Mouse (Mus musculus) embryonic facial prominence, embryonic 10.5 days (tissue): Measurements from ENCODE around the gene Olfr65. TPM values are rescaled to one million over a fixed set of nuclear protein-coding genes. Genes with fewer than 3 reads are reported as not detected.

Source experiments
- DNase-seq: peaks from one replicate; pipeline ENCODE4 v3.0.0-alpha.2; 2017; ENCODE audit warnings: low spot score
- H3K27ac ChIP-seq: fragments of 300-500 bp; sonication (generic); replicated peaks from 2 replicates; pipeline ENCODE4 v1.5.1; 2016; ENCODE audit warnings: mild to moderate bottlenecking
- H3K27me3 ChIP-seq: fragments of 300-500 bp; sonication (generic); replicated peaks from 2 replicates; pipeline ENCODE4 v1.6.1; 2016; ENCODE audit warnings: low read depth, mild to moderate bottlenecking; ENCODE audit not compliant: poor library complexity, severe bottlenecking
- H3K36me3 ChIP-seq: fragments of 300-500 bp; sonication (generic); replicated peaks from 2 replicates; pipeline ENCODE4 v1.6.1; 2016; ENCODE audit warnings: mild to moderate bottlenecking, moderate library complexity
- H3K4me1 ChIP-seq: fragments of 300-500 bp; sonication (generic); 2 replicates; pipeline ENCODE4 v1.6.1; 2016
- H3K4me3 ChIP-seq: fragments of 300-500 bp; sonication (generic); 2 replicates; pipeline ENCODE4 v1.5.1; 2016; ENCODE audit warnings: mild to moderate bottlenecking, moderate library complexity
- H3K9me3 ChIP-seq: fragments of 300-500 bp; sonication (generic); 2 replicates; pipeline ENCODE4 v1.6.1; 2016; ENCODE audit warnings: mild to moderate bottlenecking
- WGBS: fragments of 180-500 bp; shearing (Covaris S2); methylation state at CpG from one replicate; pipeline ENCODE4 v1.1.7; 2016; 5-methylcytosine and 5-hydroxymethylcytosine counted together
- polyA plus RNA-seq: library from polyadenylated mRNA; unstranded; fragments of >200 nt; fragmentation: Nextera tagmentation; extraction: Ambion mirVana; gene quantifications from 2 replicates; pipeline ENCODE4 v1.2.1, GENCODE M21; 2016

Olfr65 gene
- polyA plus RNA-seq, 1 experiment from 2014 or later, result not detected

DNA sequence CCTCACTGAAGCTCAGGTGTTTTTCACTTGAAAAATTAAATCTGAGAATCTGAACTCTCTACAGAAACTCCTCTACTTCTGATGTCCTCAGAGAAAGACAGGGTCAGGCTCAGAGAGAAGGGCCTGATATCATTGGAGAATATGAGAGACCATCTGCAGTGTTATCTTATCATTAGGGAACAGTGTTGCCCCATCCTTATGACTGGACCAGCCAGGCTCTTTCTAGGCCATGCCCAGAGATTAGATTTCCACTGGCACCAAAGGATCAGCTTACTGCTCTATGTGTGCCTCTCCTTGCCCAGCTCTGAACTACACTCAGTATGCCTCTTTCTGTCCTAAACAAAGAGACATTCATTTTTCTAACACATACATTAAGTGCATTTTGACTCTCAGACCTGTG, 12.1 kb downstream of the Olfr65 start:
- H3K9me3 ChIP-seq, result no peaks in the 10 kb centered on the region
- H3K4me3 ChIP-seq, result no peak overlapping the region
- H3K27ac ChIP-seq, result no peak overlapping the region
- no peaks in the 10 kb centered on the region for H3K4me1 ChIP-seq
- H3K27me3 ChIP-seq, result no peaks in the 10 kb centered on the region
- H3K36me3 ChIP-seq, result no peaks in the 10 kb centered on the region
- DNase-seq, result no peak

DNA sequence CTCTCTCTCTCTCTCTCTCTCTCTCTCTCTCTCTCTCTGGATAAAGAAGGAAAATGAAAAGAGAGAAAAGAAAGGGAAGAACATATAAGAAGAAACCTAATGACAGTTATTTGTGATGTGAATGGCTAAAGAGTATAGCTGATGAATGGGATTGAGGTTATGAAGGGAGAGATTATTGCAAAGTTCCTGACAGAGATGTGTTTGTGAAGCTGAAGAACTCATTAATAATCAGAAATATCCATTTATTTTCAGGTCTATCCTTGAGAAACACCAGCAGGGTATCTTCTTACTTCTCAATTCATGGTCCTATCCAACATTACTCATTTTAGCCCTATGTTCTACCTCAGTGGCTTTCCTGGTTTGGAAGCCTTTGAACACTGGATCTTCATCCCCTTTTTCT, 25.2 kb downstream of the Olfr65 start, which contains the start of gene Olfr631:
Olfr631 (plus strand) TSS at position 301 of the 400 bp plus-strand sequence.
- no peaks in the 10 kb centered on the region for H3K27me3 ChIP-seq

DNA sequence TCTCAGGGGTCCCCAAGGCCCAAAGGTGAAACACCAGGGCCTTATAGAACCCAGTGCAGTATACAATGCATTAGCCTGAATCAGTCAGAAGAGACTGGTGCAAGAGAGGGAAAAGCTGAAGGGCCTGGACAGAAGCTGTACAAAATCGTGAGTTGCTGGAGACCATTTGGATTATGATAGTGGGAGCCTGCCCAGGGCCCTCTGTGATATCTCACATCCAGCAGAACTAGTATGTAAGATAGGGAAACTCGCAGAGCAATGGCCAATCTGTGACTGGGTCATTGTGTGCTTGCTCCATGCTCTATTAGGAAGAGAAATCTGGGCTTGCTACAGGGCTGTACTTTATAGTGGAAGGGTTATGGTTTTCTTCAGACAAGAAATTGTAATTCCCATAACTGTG, 31.0 kb downstream of the Olfr65 start, which contains the start of gene Olfr632:
Olfr632 (plus strand) TSS at position 84 of the 400 bp plus-strand sequence.
- no peaks in the 10 kb centered on the region for H3K9me3 ChIP-seq
- no peaks in the 10 kb centered on the region for H3K4me1 ChIP-seq
- no peak for DNase-seq
- no peak within 1 kb of the TSS for H3K4me3 ChIP-seq
- H3K36me3 ChIP-seq, result no peaks in the 10 kb centered on the region
- 77% methylated on average over 2 of the region's 2 CpGs for WGBS
- no peak within 1 kb of the TSS for H3K27ac ChIP-seq
- no peaks in the 10 kb centered on the region for H3K27me3 ChIP-seq

More for the DNA sequence above, 25.2 kb downstream of the Olfr65 start, which contains the start of gene Olfr631:
- Histone ChIP-seq H3K36me3 (no peaks in the 10 kb centered on the region), H3K4me3 (no peak within 1 kb of the TSS), H3K27ac (no peak within 1 kb of the TSS), H3K9me3 (no peaks in the 10 kb centered on the region), H3K4me1 (no peaks in the 10 kb centered on the region)
- no peak for DNase-seq

DNA sequence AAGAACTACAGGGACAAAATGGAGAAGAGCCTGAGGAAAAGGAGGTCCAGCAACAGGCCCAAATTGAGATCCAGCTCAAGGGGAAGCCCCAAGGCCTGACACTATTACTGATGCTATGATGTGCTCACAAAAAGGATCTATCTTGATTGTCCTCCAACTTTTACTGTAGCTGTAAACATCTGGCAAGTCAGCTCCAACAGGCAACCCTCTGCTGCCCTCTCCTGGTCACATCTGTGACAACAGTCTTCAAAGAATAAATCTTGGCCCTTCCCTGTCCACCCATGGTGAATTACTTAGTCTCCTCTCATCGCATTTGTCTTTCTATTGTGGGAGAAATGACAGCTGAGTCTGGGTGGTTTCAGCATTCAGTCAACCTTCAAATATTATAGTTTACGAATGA, 39.4 kb downstream of the Olfr65 start:
- no peaks in the 10 kb centered on the region for H3K4me1 ChIP-seq
- H3K4me3 ChIP-seq, result no peak overlapping the region
- peak; percentile 65 for DNase-seq
- H3K27ac ChIP-seq, result no peak overlapping the region
- 22% methylated on average over 2 of the region's 2 CpGs for WGBS
- no peaks in the 10 kb centered on the region for H3K36me3 ChIP-seq
- H3K27me3 ChIP-seq, result no peaks in the 10 kb centered on the region
- no peaks in the 10 kb centered on the region for H3K9me3 ChIP-seq

DNA sequence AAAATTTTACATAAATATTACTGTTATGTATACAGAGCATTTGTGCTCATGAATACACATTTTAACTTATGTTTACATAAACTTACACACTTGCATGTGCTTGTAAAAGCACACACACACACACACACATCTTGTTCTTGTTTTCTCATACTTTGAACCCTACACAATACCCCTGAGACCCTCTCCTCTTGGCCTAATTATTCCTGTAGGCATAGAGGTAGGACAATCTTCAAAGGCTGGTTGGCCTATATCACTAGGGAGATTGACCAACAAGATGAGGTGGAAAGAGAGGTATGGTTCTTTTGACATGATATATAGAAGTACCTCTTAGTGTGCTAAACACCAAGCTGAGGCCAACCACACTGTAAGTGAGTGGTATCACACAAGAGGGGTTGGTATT, 40.9 kb downstream of the Olfr65 start, which contains the start of gene Olfr633:
Olfr633 (plus strand) TSS at position 301 of the 400 bp plus-strand sequence.
- no peak within 1 kb of the TSS for H3K27ac ChIP-seq
- H3K4me1 ChIP-seq, result no peaks in the 10 kb centered on the region
- no peaks in the 10 kb centered on the region for H3K36me3 ChIP-seq
- DNase-seq, result no peak
- no peaks in the 10 kb centered on the region for H3K9me3 ChIP-seq
- no peak within 1 kb of the TSS for H3K4me3 ChIP-seq
- no peaks in the 10 kb centered on the region for H3K27me3 ChIP-seq

Other genes with a start within 250 kb of the Olfr65 start
- not detected in 2 replicates for gene Olfr623, start 239.8 kb upstream of the Olfr65 start, polyA plus RNA-seq
- 0.04 and 0.05 TPM in 2 replicates for gene Olfr624, start 232.3 kb upstream of the Olfr65 start, polyA plus RNA-seq
- gene Olfr625-ps1, start 220.8 kb upstream of the Olfr65 start, polyA plus RNA-seq, result not detected in 2 replicates
- gene Olfr243, start 188.8 kb upstream of the Olfr65 start, polyA plus RNA-seq, result not detected in 2 replicates
- not detected in 2 replicates for gene Olfr628, start 173.1 kb upstream of the Olfr65 start, polyA plus RNA-seq
- not detected in 2 replicates for gene Olfr629, start 158.5 kb upstream of the Olfr65 start, polyA plus RNA-seq
- gene Olfr630, start 146.2 kb upstream of the Olfr65 start, polyA plus RNA-seq, result not detected in 2 replicates
- not detected in 2 replicates for gene Olfr69, start 131.9 kb upstream of the Olfr65 start, polyA plus RNA-seq
- not detected in 2 replicates for gene Olfr68, start 123.8 kb upstream of the Olfr65 start, polyA plus RNA-seq
- gene Olfr67, start 111.7 kb upstream of the Olfr65 start, polyA plus RNA-seq, result not detected in 2 replicates
- gene Hbb-bt, start 89.5 kb upstream of the Olfr65 start, polyA plus RNA-seq, result 142 and 287 TPM in 2 replicates
- 53.2 and 94.1 TPM in 2 replicates for gene Hbb-bs, start 75.4 kb upstream of the Olfr65 start, polyA plus RNA-seq
- 0.29 TPM in 1 of 2 replicates, not detected in the other for gene Hbb-bh2, start 63.0 kb upstream of the Olfr65 start, polyA plus RNA-seq
- 2,995 and 3,161 TPM in 2 replicates for gene Hbb-bh1, start 60.3 kb upstream of the Olfr65 start, polyA plus RNA-seq
- gene Hbb-y, start 50.3 kb upstream of the Olfr65 start, polyA plus RNA-seq, result 6,247 and 7,270 TPM in 2 replicates
- gene Olfr66, start 17.2 kb upstream of the Olfr65 start, polyA plus RNA-seq, result not detected in 2 replicates
- not detected in 2 replicates for gene Olfr64, start 9.0 kb upstream of the Olfr65 start, polyA plus RNA-seq
- not detected in 2 replicates for gene Olfr631, start 25.3 kb downstream of the Olfr65 start, polyA plus RNA-seq
- not detected in 2 replicates for gene Olfr632, start 30.9 kb downstream of the Olfr65 start, polyA plus RNA-seq
- 0.05 TPM in 1 of 2 replicates, not detected in the other for gene Olfr633, start 41.0 kb downstream of the Olfr65 start, polyA plus RNA-seq
- 0.02 TPM in 1 of 2 replicates, not detected in the other for gene Olfr635, start 67.7 kb downstream of the Olfr65 start, polyA plus RNA-seq
- not detected in 2 replicates for gene Olfr638, start 95.3 kb downstream of the Olfr65 start, polyA plus RNA-seq
- gene Olfr639, start 113.8 kb downstream of the Olfr65 start, polyA plus RNA-seq, result 0.02 TPM in 1 of 2 replicates, not detected in the other
- gene Olfr640, start 122.1 kb downstream of the Olfr65 start, polyA plus RNA-seq, result not detected in 2 replicates
- gene Olfr641, start 132.0 kb downstream of the Olfr65 start, polyA plus RNA-seq, result not detected in 2 replicates
- gene Olfr642, start 149.2 kb downstream of the Olfr65 start, polyA plus RNA-seq, result not detected in 2 replicates
- not detected in 2 replicates for gene 4930516K23Rik, start 158.0 kb downstream of the Olfr65 start, polyA plus RNA-seq
- not detected in 2 replicates for gene Olfr644, start 168.4 kb downstream of the Olfr65 start, polyA plus RNA-seq
- gene Olfr645, start 182.0 kb downstream of the Olfr65 start, polyA plus RNA-seq, result not detected in 2 replicates
- not detected in 2 replicates for gene Olfr646, start 201.4 kb downstream of the Olfr65 start, polyA plus RNA-seq
- not detected in 2 replicates for gene Ubqln5, start 226.3 kb downstream of the Olfr65 start, polyA plus RNA-seq
- gene Olfr643, start 233.9 kb downstream of the Olfr65 start, polyA plus RNA-seq, result not detected in 2 replicates
- gene Ubqln3, start 239.8 kb downstream of the Olfr65 start, polyA plus RNA-seq, result not detected in 2 replicates
- gene Ubqlnl, start 247.1 kb downstream of the Olfr65 start, polyA plus RNA-seq, result not detected in 2 replicates